Mouse (Mus musculus): ENCODE measurements at regions not wholly inside any gene's neighbourhood (a gene's known extent, or its start where the extent isn't known, plus 50 kb on each side); places are given as distances from the start of the nearest gene placed in this dataset.

DNA sequence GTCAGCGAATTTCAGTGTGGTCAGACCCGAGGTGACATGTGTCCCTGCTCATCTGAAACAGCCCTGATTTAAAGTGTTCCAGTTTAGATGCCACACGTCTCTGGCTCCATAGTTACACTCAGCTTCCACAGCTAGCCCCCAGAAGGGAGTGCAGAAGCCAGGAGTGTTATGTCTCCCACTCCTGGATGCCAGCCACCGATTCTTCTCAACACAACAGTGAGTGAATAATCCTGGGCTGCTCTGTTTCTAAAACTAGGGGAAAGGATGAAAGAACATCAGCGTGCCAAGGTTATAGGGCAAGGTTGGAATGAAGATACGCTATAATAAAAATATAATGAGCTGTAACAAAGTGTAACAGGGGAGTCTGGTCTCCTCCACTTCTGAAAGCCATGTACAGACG, 51.5 kb upstream of the Stmnd1 start:
- no peak for DNase-seq

GRCm38 (mm10) chr13:46218101-46218701, 55.3 kb upstream of the Stmnd1 start:
- peak; percentile 77 to 87 for DNase-seq

GRCm38 (mm10) chr13:46216954-46217838, 56.3 kb upstream of the Stmnd1 start:
- no peak for DNase-seq

DNA sequence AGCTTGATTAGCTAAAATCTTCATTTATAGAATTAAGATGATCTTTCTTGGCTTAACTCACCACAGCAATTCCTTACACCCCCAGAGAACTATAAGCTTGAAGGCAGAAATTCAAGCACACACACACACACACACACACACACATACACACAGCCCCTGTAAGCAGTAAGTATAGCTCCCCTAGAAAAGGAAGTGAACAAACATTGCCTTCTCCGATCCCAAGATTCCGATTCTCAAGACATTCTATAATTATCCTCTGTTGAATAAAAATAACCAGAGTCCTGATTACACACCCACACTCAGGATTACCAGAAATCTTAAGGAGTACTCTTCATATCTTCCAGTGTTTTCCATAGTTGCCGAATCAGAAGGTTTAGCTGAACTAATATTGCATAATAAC, 70.0 kb upstream of the Stmnd1 start:
- DNase-seq = no peak

DNA sequence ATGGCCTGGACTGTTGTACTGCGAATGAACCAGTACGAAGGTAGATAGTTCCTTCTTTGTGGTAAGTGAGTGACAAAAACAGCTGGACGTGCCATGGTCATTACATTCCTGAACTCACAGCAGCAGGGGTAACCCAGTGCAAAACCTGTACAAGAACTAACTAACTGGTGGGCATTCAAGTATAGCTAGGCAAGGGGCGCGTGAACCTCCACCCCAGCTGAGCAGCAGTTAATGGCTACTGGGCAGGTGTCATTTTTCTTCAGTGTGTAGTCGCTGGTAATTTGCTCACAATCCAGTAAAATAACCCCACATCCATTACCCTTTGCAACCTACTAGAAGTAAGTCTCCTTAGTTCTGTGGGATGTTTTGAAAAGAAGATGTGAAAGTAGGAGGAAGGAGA, 70.9 kb upstream of the Stmnd1 start:
- no peak for DNase-seq

DNA sequence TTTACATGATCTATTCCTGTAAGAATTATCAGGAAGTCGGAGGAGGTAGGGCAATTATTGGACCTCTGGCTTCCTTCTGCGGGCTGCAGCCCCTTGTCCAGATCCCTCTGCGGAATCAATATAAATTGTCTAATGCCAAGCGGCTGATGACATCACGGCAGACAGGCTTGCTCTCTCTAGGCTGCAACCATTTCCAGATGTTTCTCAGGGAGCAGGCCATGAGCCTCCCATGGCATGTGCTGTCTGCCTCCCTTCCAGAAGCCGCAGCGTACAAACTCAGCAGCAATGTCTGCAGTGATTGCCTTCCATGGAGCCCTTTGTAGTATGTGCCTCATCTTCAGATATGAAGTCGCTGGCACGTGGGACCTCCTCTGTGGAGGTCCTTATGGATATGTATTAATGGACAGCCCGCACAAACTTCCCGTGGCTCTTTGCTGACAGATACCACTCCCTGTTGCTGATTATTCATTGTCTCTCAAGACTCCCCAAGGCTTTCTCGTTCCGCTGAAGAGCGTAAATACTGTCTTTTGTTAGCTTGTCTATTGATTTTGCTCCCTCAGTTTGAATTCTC, 72.4 kb upstream of the Stmnd1 start:
- DNase-seq = no peak

GRCm38 (mm10) chr13:46193131-46193530, 80.4 kb upstream of the Stmnd1 start:
- DNase-seq = no peak

DNA sequence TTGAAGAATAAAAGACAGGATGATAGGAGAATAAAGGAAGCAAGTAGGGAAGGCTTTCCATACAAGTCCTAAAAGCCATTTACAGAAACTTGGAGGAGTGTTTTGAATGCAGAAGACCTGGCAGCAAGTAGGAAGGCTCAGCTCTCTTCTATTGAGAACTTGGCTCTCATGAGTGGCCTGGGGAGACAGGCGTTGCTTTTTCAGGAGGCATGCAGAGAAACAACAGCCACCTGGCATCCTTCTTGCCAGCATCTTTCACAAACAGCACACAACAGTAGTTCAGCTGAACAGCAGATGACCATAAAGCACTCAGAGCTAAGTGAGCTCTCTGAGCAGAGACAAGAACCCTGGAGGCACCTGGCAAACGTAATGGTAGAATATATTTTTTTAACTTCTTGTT, 83.8 kb upstream of the Stmnd1 start:
- peak in 1 of 2 experiments; percentile 25 for DNase-seq

DNA sequence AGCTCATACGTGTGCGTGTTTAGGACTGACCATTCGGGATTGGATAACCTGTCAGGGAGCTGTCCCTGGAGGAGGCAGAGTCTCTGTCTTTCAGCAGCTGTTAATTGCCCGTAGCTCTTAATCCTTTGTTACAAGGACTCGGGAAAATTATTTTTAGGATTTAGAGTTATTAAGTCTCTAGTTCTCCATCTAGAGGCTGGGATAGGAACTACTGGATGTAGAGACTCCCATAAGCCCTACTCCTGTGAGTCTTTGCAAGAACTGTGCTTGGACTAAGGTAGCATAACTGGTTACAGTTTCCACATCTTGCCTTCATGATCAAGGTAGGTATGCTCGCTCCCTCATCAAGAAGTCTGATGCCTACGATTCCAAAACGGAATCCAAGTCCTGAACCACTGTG, 90.7 kb upstream of the Stmnd1 start:
- no peak for DNase-seq

DNA sequence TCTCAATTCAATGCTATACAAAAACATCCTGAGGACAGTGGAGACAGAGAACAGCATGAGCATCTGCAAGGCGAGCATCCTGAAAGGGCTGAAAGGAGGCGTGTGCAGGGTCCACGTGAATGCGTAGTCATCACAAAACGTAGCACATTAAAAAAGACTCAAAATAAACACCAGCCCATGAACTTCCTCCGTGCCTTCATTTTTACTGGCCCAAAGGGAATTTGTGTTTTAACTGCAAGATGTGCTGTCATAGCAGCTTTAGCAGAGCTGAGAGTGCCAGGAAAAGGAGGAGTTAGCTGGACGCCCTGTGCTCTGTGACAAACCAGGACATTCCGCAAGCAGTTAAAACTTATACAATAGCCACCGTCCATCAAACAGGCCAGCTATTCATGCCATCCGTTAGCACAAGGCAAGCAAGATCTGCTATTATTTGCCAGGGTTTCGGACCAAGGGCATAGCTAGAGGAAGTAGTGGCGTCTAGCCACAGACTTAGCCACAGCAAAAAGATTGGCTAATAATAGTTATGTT, 92.9 kb upstream of the Stmnd1 start:
- DNase-seq = no peak

GRCm38 (mm10) chr13:46179916-46180315, 93.6 kb upstream of the Stmnd1 start:
- DNase-seq = no peak

- peak in 1 of 2 experiments; percentile 9 for DNase-seq
Measured at GRCm38 (mm10) chr13:46173103-46173502, 100.4 kb upstream of the Stmnd1 start.

- DNase-seq = peak; percentile 84 to 85
Measured at GRCm38 (mm10) chr13:46162025-46162374, 111.5 kb upstream of the Stmnd1 start.

GRCm38 (mm10) chr13:46161261-46162024, 112.1 kb upstream of the Stmnd1 start:
- DNase-seq = peak in 1 of 2 experiments; percentile 6

DNA sequence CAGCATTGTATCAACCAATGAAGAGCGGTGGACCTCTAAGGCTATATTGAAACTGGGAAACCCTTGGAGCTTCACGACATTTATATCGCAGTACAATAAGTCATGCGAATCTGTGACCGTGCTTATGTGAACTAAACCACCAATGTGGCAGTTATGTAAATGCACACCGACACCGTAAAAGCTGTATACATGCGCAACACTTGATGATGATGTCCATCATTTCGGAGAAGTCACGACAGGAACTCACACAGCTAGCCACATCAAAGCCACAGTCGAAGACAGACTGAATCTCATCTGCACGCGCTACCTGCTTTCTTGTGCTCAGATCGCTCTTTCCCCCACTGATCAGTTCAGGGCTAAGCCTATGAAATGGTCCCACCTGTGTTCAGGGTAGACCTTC, 114.2 kb upstream of the Stmnd1 start:
- no peak for DNase-seq

- DNase-seq = peak in 1 of 2 experiments; percentile 20
Measured at GRCm38 (mm10) chr13:46153282-46154260, 120.0 kb upstream of the Stmnd1 start.

DNA sequence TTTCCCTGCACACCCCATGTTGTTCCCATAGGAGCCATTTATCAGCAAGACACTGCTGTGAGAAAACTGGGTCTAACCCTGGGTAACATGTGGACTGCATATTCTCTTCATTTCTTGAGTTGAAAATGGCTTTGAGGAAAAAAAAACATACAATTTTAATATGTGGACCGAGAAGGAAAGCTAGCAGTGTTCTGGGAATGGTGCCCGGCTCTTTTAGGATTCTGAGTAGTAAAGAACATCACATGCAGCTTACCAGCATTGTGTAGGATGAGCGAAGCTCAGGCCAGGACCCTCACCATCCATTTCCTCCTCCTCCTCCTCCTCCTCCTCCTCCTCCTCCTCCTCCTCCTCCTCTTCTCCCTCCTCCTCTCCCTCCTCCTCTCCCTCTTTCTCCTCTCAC, 133.5 kb upstream of the Stmnd1 start:
- DNase-seq = no peak

DNA sequence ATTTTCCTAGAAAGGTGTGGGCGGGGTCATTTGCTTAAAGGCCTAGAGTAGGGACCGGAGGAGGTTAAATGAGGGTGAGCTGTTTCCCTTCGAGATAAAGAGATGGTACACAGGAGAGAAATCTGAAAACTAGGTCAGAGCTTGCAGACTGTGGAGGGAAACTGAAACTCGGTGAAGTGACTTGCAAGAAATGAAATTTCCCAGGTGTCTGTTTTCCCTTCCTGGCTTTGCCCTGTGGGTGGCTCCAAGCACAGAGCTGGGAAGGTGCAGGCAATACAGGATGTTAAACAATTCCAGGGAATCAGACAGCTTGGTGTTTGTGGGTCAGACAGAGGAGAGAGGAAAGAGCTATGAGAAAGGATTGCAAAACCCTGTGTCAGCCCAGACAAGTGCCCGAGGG, 134.3 kb upstream of the Stmnd1 start:
- DNase-seq = no peak

DNA sequence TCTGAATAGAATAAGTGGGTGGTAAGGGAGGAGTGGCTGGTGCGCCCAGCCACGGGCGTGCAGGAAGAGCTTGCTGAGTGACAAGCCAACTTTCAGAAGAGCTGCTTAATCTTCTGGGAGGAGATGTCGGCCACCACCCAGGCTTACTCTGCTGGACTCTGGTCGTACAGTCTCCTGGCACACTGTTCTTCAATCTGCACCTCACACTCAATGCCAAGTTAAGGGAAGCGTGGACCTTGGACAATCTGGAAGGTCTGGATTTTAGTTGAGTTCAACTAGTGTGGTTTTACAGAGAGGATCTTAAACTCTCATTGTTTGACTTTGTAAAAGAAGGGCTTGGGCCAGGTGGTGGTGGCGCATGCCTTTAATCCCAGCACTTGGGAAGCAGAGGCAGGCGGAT, 138.1 kb upstream of the Stmnd1 start:
- DNase-seq = no peak

DNA sequence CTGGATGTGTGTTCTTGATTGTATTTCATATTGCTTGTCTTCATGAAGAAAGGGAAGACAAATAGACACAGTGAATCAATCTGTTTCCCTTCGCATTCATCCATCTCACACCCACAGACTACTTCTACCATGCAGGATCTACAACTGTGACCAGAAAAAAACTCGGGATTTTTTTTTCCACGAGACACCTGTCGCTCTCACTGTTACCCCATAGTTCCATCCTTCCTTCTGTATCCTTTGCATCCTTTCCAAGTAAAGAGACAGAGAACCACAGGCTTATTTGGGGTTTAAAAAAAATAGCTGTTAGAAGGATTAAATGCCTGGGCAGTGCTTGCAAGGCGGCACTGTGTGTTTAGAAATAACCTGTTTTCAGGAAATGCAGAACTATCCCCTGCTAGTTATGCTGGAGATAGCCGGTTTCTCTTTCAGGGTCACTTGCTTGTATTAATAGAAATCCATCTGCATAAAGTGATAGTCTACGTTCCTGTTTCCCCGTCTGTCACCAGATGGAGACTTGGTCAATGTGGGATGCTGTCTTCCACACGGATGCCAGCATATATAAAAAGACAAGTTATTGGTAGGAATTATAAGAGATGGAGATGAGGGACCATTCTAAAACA, 144.2 kb upstream of the Stmnd1 start:
- DNase-seq = no peak

- no peak for DNase-seq
Measured at GRCm38 (mm10) chr13:46123446-46123845, 150.1 kb upstream of the Stmnd1 start.
